Mouse (Mus musculus) cortical plate, adult 2 months (tissue): ENCODE results near the gene Tprgl.

Source experiments
- CTCF ChIP-seq: fragments of 200-500 bp; IDR thresholded peaks from 2 replicates; pipeline ENCODE4 v1.5.1; 2011; ENCODE audit warnings: mild to moderate bottlenecking, control low read depth, low read length; ENCODE audit not compliant: insufficient read depth; ENCODE audit errors: extremely low read depth
- POLR2A ChIP-seq: fragments of 200-500 bp; IDR thresholded peaks from 2 replicates; pipeline ENCODE4 v1.6.1; 2011; ENCODE audit warnings: mild to moderate bottlenecking, low read length, control low read depth; ENCODE audit not compliant: insufficient read depth; ENCODE audit errors: extremely low read depth

GRCm38 (mm10) chr4:154163296-154163695 lies 2.8 kb upstream of the Tprgl start:
- peak; percentile 86 for TF ChIP-seq CTCF
- no peak for TF ChIP-seq POLR2A
